ENCODE assay signal across 8 mouse cellular contexts in genomic region chr5:140815059-140815728, GRCm38 (mm10). TPM values are rescaled to one million over a fixed set of nuclear protein-coding genes. Genes with fewer than 3 reads are reported as not detected.
A peak's percentile ranks its signal among the peaks of the same experiment; 100 is the strongest.
DNase-seq lines count a peak whose midpoint lies in the region; ATAC-seq lines count a peak whose summit lies in the region.

No protein-coding gene starts in this region.

- H3K9ac ChIP-seq in hindbrain, embryonic 11.5 days (ENCODE audit: low read depth, low read length), result no peak overlapping the region
- no peak overlapping the region for H3K9ac ChIP-seq in forebrain, embryonic 16.5 days (replicated peaks; ENCODE audit: low read depth, low read length)
- H3K9ac ChIP-seq in midbrain, embryonic 16.5 days (ENCODE audit: low read depth, low read length), result no peak overlapping the region

- no peak for ATAC-seq in hindbrain, embryonic 11.5 days (ENCODE audit: low FRiP score)
- ATAC-seq in forebrain, embryonic 16.5 days, result peak; percentile 31; the same call in 1 of the 2 replicates
- 0 out of 2 replicates have a peak, but pooled peaks have one; percentile 41 for ATAC-seq in midbrain, embryonic 16.5 days
- no peak for ATAC-seq in cerebellum, adult (ENCODE audit: insufficient number of reproducible peaks, low FRiP score, low TSS enrichment)

- H3K4me2 ChIP-seq in hindbrain, embryonic 11.5 days (replicated peaks; ENCODE audit: low read depth, low read length), result no peak overlapping the region
- no peak overlapping the region for H3K4me2 ChIP-seq in forebrain, embryonic 16.5 days (ENCODE audit: low read length)
- no peak overlapping the region for H3K4me2 ChIP-seq in midbrain, embryonic 16.5 days (ENCODE audit: low read length)

- WGBS in hindbrain, embryonic 10.5 days, result 32% methylated on average over 9 of the region's 9 CpGs
- 32% methylated on average over 9 of the region's 9 CpGs for WGBS in hindbrain, embryonic 11.5 days
- 16% methylated on average over 9 of the region's 9 CpGs for WGBS in forebrain, embryonic 16.5 days
- WGBS in midbrain, embryonic 16.5 days, result 13% methylated on average over 9 of the region's 9 CpGs

- H3K9me3 ChIP-seq in hindbrain, embryonic 10.5 days, result no peaks in the 10 kb centered on the region
- no peaks in the 10 kb centered on the region for H3K9me3 ChIP-seq in hindbrain, embryonic 11.5 days (ENCODE audit: control insufficient read depth, low read length)
- H3K9me3 ChIP-seq in forebrain, embryonic 16.5 days (ENCODE audit: control insufficient read depth, low read length), result no peaks in the 10 kb centered on the region
- H3K9me3 ChIP-seq in midbrain, embryonic 16.5 days (replicated peaks; ENCODE audit: control insufficient read depth, low read length, poor library complexity, severe bottlenecking), result no peaks in the 10 kb centered on the region

- peak overlapping the region; percentile 64 for H3K27ac ChIP-seq in hindbrain, embryonic 10.5 days
- H3K27ac ChIP-seq in hindbrain, embryonic 11.5 days (ENCODE audit: low read depth, low read length), result no peak overlapping the region; the same call in 1 of the 2 replicates
- H3K27ac ChIP-seq in forebrain, embryonic 16.5 days (ENCODE audit: low read length), result peak overlapping the region; percentile 12
- peak overlapping the region; percentile 51; the same call in 1 of the 2 replicates for H3K27ac ChIP-seq in midbrain, embryonic 16.5 days (ENCODE audit: low read length)

- DNase-seq in hindbrain, embryonic 10.5 days (ENCODE audit: low spot score), result no peak
- DNase-seq in hindbrain, embryonic 11.5 days (ENCODE audit: low spot score), result no peak
- peak; percentile 86 for DNase-seq in kidney, postnatal 14 days
- no peak for DNase-seq in embryo, embryonic 10 days (ENCODE audit: low spot score)
- DNase-seq in adrenal gland, adult 8-10 months, result no peak

- H3K4me1 ChIP-seq in hindbrain, embryonic 10.5 days (replicated peaks), result peaks cover 73% of the 10 kb centered on the region
- peaks cover 2% of the 10 kb centered on the region; the same call in 1 of the 2 replicates for H3K4me1 ChIP-seq in hindbrain, embryonic 11.5 days (replicated peaks; ENCODE audit: control insufficient read depth, insufficient read depth, low read length)
- H3K4me1 ChIP-seq in forebrain, embryonic 16.5 days (replicated peaks; ENCODE audit: control insufficient read depth, insufficient read depth, low read length), result peaks cover 43% of the 10 kb centered on the region
- peaks cover 45% of the 10 kb centered on the region for H3K4me1 ChIP-seq in midbrain, embryonic 16.5 days (ENCODE audit: control insufficient read depth, insufficient read depth, low read length)

- no peaks in the 10 kb centered on the region for H3K36me3 ChIP-seq in hindbrain, embryonic 10.5 days
- H3K36me3 ChIP-seq in hindbrain, embryonic 11.5 days (ENCODE audit: control insufficient read depth, insufficient read depth, low read length), result no peaks in the 10 kb centered on the region
- no peaks in the 10 kb centered on the region for H3K36me3 ChIP-seq in forebrain, embryonic 16.5 days (ENCODE audit: control insufficient read depth, insufficient read depth)
- H3K36me3 ChIP-seq in midbrain, embryonic 16.5 days (ENCODE audit: control insufficient read depth, insufficient read depth, low read length), result no peaks in the 10 kb centered on the region

- no peaks in the 10 kb centered on the region for H3K27me3 ChIP-seq in hindbrain, embryonic 10.5 days (ENCODE audit: insufficient read depth, poor library complexity, severe bottlenecking)
- no peaks in the 10 kb centered on the region for H3K27me3 ChIP-seq in hindbrain, embryonic 11.5 days (ENCODE audit: control insufficient read depth, insufficient read depth, low read length)
- no peaks in the 10 kb centered on the region for H3K27me3 ChIP-seq in forebrain, embryonic 16.5 days (replicated peaks; ENCODE audit: control insufficient read depth, insufficient read depth, low read length)
- H3K27me3 ChIP-seq in midbrain, embryonic 16.5 days (ENCODE audit: control insufficient read depth, insufficient read depth, low read depth, low read length), result no peaks in the 10 kb centered on the region

- no peak overlapping the region for H3K4me3 ChIP-seq in hindbrain, embryonic 10.5 days
- H3K4me3 ChIP-seq in hindbrain, embryonic 11.5 days (ENCODE audit: low read depth, low read length), result no peak overlapping the region
- no peak overlapping the region for H3K4me3 ChIP-seq in forebrain, embryonic 16.5 days (replicated peaks; ENCODE audit: low read length)
- no peak overlapping the region for H3K4me3 ChIP-seq in midbrain, embryonic 16.5 days (ENCODE audit: low read depth, low read length)

RNA-seq across cellular contexts. Expression of gene Gna12, which starts 15.0 kb away (rescaled TPM):
- 9.9 and 11.3 TPM in 2 replicates for polyA plus RNA-seq in hindbrain, embryonic 10.5 days (2016; fragmentation: Nextera tagmentation; extraction: Ambion mirVana)
- polyA plus RNA-seq in hindbrain, embryonic 11.5 days (2014; fragmentation: Nextera tagmentation; extraction: Ambion mirVana), result 17.2 and 32.3 TPM in 2 replicates
- polyA plus RNA-seq in forebrain, embryonic 16.5 days (2015; fragmentation: Nextera tagmentation; extraction: Ambion mirVana), result 13.5 and 14.4 TPM in 2 replicates
- polyA plus RNA-seq in midbrain, embryonic 16.5 days (2015; fragmentation: Nextera tagmentation; extraction: Ambion mirVana), result 9.3 and 11.0 TPM in 2 replicates
- 100 to 1,000 TPM; 135 to 173 (median 141) TPM for total RNA-seq in adrenal gland, adult 8-10 months (2022)

Comparison
In these comparisons a context has a peak if more than half of its experiments do, and no peak if none do; other contexts are left out.
1. ATAC-seq: peak in forebrain, embryonic 16.5 days (single experiment) and midbrain, embryonic 16.5 days (single experiment); none in hindbrain, embryonic 11.5 days (single experiment) and cerebellum, adult (single experiment).